Mouse (Mus musculus): ENCODE measurements around the gene Phc1.

- TF ChIP-seq CTCF (IDR thresholded peaks at IDR 0.05 in 2 of 3, conservative IDR thresholded peaks at IDR 0.05 in 1 of 3; ENCODE audit: control insufficient read depth in 1 of 3, insufficient read depth in 1 of 3, low read depth in 2 of 3, low read length in 3 of 3, poor library complexity in 1 of 3, severe bottlenecking in 1 of 3) (no peak), POLR2A (IDR thresholded peaks at IDR 0.05; ENCODE audit: control insufficient read depth in 1 of 2, insufficient read depth in 1 of 2, low read depth in 1 of 2, low read length in 2 of 2, poor library complexity in 1 of 2) (no peak), RAD21 (IDR thresholded peaks at IDR 0.05; ENCODE audit: low read depth, low read length) (no peak), TCF12 (IDR thresholded peaks at IDR 0.05; ENCODE audit: low read depth, low read length) (no peak), ZC3H11A (IDR thresholded peaks at IDR 0.05; ENCODE audit: low read depth, low read length) (no peak)
These were observed 49.1 kb downstream of the Phc1 start for GRCm38 (mm10) chr6:122291264-122291663.
